Mouse (Mus musculus) C2C12 (cell line): Measurements from ENCODE around the gene D230025D16Rik.

Experiments
- CEBPB ChIP-seq: IDR thresholded peaks from one replicate; pipeline ENCODE4 v1.6.1; 2011; ENCODE audit warnings: low read depth, mild to moderate bottlenecking, control low read depth, moderate library complexity
- CTCF ChIP-seq: IDR thresholded peaks from one replicate; pipeline ENCODE4 v1.5.1; 2011; ENCODE audit not compliant: control insufficient read depth, insufficient read depth, insufficient read length
- MAX ChIP-seq: IDR thresholded peaks from one replicate; pipeline ENCODE4 v1.6.1; 2011; ENCODE audit warnings: mild to moderate bottlenecking, control low read depth
- USF1 ChIP-seq: IDR thresholded peaks from one replicate; pipeline ENCODE4 v1.6.1; 2011; ENCODE audit warnings: low read depth, mild to moderate bottlenecking, control low read depth, moderate library complexity

- TF ChIP-seq MAX = no peak
- no peak for TF ChIP-seq CTCF
- TF ChIP-seq CEBPB = no peak
- TF ChIP-seq USF1 = no peak
Observed at GRCm38 (mm10) chr8:105285514-105285913, 60.6 kb downstream of the D230025D16Rik start.
